Mouse (Mus musculus) G1E (cell line): ENCODE results near the gene Cisd1.

ENCODE experiments used
- CTCF ChIP-seq: IDR thresholded peaks from 2 replicates; pipeline ENCODE4 v1.5.1; 2012; ENCODE audit warnings: low read depth, low read length, inconsistent platforms, mixed read lengths
- GATA1 ChIP-seq: IDR thresholded peaks from 2 replicates; pipeline ENCODE4 v1.6.1; 2012; ENCODE audit warnings: borderline replicate concordance, low read length, inconsistent platforms, mixed read lengths
- GATA2 ChIP-seq: IDR thresholded peaks from 2 replicates; pipeline ENCODE4 v1.6.1; 2012; ENCODE audit warnings: low read depth, low read length, inconsistent platforms, borderline replicate concordance
- POLR2AphosphoS5 ChIP-seq: IDR thresholded peaks from 2 replicates; pipeline ENCODE4 v1.6.1; 2012; ENCODE audit warnings: low read depth, low read length, inconsistent platforms; ENCODE audit not compliant: insufficient replicate concordance

DNA sequence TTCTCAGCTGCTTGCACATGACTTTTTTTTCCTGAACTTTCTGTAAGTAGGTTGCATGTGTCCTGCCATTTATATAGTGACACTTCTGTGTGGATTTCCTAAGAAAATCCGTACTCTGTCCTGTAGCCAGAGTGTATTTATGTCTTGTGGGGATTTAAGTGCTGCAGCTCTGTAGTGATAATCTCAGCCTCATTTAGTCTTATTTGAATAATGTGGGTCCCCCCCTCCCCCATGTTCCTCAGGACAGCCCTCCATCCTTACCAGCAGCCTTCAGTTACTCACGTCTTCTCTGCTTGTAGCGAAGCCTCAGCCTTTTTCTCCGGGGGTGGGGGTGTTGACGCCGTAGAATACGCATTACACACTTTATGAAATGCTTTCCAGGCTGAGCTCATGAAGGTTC is 6.5 kb upstream of the Cisd1 start:
- TF ChIP-seq CTCF (no peak), POLR2AphosphoS5 (no peak), GATA1 (no peak), GATA2 (no peak)
